Mouse (Mus musculus): Measurements from ENCODE around the gene U2surp.

Gene U2surp

DNA sequence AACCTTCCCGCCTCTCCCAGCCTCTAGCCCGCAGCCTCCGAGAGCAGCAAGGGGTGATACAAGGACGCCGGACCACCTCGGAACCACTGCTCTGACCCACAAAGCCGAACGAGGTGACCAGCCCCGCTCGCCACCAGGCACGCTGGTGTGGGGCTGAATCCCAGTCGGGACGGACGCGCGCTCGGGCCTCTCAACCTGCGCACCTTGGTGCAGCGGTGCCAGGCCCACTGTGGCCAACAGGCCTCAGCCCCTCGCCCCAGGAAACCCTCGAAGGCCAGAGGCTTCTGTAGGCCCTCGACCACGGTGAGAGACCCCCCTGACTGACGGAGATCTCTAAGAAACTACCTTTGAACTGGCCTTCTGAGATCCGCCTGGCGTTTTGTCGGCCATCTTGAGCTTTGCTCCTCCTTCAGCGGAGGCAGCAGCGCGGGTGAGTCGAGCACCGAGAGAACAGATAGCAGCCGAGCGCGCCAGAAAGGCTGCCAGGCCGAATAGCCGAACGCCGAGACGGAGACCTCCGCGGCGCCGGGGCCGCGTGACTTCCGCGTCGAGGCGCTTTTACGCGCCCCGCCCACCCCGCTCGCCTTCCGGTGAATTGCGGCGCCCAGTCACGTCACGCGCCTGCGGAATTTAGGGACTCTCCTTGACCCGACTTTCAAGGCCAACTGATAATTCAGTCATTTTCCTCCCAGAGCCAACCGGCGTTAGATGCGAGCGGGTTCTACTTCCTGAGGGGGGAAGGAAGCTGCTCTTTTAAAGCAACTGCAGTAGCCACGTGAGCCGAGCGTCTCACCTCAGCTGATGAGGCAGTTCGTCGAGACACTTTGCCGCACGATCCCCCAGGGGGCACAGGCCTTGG, at the start of gene U2surp:
Gene U2surp, minus strand, starts transcription at position 525 of the 859 bp plus-strand sequence.
- DNase-seq (ENCODE audit: extremely low read depth, insufficient read length, low spot score): peak; percentile 99

DNA sequence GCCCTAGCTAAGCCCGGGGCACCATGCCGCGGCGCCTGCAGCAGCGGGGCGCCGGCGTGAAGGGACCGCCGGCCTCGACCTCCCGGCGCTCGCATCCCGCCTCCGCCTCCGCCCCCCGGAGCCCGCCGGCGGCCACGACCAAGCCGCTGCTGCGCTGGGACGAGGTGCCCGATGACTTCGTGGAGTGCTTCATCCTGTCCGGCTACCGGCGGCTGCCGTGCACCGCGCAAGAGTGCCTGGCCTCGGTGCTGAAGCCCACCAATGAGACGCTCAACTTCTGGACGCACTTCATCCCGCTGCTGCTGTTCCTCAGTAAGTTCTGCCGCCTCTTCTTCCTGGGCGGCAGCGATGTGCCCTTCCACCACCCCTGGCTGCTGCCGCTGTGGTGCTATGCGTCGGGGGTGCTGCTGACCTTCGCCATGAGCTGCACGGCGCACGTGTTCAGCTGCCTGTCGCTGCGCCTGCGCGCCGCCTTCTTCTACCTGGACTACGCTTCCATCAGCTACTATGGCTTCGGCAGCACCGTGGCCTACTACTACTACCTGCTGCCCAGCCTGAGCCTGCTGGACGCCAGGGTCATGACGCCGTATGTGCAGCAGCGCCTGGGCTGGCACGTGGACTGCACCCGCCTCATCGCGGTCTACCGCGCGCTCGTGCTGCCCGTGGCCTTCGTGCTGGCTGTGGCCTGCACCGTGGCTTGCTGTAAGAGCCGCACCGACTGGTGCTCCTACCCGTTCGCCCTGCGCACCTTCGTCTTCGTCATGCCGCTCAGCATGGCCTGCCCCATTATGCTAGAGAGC, 48.3 kb upstream of the U2surp start:
- no peak for DNase-seq (ENCODE audit: extremely low read depth, insufficient read length, low spot score)

DNA sequence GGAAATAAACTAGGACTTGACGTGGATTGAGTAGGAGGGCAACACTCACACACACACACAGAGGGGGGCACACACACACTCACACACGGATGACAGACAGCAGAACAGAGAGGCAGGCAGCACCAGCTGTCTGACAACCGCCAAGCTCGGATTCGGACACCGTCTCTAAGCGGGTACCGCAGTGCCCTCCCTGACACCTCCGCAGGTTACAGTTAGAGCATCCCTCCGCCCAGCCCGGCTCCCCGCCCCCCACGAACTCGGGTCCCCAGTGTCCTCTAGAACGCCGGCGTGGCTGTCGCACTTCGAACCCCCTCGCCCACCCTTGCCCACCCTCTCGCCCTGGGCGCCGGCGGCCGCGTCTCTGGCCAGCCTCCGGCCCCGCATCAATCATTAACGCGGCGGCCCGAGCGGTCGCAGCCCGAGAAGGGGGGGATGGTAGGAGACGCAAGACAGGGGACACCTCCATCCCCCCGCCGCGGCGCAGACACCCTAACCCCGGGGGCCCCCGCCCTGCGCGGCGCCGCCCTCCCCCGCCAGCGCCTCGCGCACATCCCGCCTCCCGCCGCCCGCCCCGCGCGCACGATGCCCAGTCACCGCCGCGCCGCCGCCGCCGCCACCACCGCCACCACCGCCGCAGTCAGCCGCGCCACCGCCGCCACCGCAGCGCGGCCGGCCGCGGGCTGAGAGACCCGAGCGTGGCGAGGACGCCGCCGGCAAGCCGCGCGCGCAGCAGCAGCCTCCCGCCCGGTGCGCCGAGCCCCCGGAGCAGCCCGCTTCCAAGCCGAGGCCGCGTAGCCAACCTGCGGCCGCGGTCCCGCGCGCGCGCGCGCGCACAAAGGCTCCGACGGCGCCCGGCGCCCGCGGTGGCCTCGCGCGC, 47.5 kb upstream of the U2surp start, which contains the start of gene Paqr9:
Gene Paqr9, plus strand, starts transcription at position 599 of the 877 bp plus-strand sequence.
- DNase-seq (ENCODE audit: extremely low read depth, insufficient read length, low spot score): no peak

DNA sequence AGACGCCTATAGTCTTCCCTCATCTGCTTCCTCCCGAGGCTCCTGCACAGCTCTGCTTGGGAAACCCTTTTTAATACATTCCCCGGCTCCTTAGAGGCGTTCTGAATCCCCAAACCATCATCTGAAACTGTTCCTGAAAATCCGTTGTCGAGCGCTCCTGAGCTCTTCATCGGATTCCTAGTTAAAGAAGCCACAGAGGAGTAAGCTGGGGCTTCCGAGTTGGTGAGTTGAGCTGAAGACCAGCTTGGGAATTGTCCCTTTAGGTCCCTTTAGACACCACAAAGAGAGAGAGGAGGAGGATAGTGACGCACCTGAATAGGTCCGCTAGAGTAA, 46.9 kb upstream of the U2surp start:
- no peak for DNase-seq (ENCODE audit: extremely low read depth, insufficient read length, low spot score)

DNA sequence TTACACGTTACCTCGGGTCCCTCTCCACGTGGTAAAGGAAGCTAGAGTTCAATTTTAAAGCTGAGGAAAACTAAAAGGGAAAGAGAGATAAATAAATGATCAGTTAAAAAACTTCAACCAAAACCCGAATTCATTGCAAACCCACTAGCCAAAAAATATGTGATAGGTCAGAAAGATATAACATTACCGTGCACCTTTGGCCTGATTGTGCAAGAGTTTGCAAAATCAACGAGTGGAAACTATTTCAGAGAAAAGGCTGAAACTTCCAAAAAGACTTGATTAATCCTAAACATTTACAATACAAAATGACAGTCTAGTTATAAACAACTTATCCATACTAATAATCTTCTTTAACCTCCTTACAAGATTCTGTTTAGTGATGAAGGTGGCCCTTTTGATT, 45.9 kb upstream of the U2surp start:
- DNase-seq (ENCODE audit: extremely low read depth, insufficient read length, low spot score): no peak

DNA sequence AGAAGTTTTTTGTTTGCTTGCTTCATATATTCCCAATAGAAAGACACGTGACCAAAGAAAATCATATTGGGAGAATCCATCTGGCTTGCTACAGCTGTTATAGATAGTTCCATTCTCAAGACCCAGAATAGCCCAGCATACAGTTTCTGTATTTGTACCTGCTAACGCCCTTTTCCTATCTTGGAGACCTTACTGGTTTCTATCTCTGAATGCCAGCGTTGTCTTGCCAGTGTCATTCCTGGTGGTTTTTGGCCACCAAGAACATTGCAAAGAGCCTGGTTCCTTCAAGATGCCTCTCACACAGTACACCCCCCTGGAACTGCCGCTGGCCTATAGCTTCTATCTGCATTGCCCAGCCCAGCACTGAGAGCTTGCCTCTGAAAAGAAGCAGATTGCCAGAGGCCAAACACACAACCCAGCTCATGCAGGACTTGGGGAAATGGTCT, 44.3 kb upstream of the U2surp start:
- DNase-seq (ENCODE audit: extremely low read depth, insufficient read length, low spot score): no peak

DNA sequence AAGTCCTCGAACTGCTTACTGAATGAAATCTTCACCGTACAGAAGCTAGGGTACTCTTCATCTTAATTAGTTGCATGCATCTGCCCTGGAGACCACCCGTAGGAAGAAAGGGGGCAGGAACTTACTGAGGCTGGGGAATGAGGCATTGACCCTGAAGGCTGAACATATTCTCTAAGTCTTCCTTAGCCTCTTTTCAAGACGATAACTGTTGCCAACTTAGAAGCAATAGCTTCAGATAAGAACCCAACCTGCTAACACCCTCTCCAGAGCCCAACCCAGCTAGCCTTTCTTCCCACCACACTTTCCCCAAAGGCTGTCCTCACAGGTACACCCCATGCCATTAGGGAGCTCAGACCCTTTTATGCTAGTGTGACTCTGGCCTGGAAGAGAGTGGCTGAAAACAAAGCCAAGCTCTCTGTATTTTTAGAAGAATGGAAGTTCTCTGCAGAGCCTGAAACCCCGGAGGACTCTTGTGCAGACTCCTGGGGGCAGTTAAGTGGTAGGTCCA, 43.5 kb upstream of the U2surp start:
- DNase-seq (ENCODE audit: extremely low read depth, insufficient read length, low spot score): no peak

DNA sequence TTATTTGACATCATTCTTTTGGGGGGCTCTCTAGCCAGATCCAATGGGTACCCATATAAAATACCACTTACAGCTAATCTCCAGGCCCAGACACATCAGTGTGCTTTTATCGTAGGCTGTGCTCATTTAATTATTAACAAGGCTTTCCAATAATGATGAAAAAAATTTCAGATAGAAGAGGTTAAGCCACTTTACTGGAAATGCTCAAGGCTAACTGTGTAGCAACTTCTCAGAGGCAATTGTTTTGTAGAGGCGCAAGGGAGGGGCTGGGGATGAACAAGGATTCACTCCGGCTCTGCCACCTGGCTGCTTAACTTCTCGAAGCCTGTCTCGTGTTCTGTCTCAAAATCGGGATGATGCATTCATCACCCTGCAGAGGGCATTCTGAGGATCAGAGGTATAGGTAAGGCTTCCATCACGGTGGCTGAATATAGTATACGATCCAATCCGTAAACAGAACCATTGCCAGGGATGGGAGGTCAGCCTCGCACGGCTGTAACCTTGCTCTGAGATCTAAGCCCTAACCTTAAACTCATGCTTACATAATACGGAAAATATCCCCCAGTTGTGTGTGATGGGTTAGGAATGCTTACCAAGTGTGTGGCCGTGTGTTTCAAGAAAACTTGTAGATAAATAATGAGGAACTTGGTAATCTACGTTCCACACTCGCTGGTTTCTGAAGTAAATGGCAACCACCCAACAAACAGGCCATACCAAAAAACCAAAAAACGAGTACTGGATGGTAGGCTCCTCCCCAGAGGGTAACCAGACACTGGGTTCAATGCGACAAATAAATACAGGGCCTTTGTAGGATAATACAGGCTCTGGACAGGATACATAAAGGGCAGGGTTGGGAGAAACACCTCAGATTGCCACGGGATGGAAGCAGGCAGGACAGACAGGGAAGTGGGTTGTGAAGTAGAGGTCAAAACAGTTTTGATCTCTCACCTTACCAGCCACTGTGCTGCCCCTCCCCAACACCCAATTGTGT, 42.7 kb upstream of the U2surp start:
- DNase-seq (ENCODE audit: extremely low read depth, insufficient read length, low spot score): no peak

DNA sequence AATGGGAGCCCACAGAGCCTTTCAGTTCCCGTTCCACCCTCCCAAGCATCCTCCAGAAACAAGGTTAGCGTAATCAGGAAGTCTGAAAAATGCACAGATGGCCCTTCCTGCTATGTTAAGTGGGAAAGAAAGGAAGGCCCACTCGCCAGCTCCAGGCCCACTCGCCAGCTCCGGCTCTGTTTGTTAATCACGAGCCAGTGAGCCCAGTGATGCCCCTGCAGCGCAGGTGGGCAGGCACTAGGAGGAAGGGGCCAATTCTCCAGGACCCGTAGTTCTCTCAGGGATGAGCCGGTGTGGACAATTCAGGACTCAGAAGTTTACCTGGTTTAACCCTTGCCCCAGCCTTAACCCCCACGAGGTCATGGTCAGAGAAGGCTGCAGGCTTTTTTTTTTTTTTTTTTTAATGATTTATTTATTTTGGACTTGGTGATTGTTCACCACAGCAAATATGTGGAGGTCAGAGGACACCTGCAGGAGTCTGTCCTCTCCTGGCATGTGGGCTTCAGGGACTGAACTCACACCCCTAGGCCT, 40.4 kb upstream of the U2surp start:
- no peak for DNase-seq (ENCODE audit: extremely low read depth, insufficient read length, low spot score)

DNA sequence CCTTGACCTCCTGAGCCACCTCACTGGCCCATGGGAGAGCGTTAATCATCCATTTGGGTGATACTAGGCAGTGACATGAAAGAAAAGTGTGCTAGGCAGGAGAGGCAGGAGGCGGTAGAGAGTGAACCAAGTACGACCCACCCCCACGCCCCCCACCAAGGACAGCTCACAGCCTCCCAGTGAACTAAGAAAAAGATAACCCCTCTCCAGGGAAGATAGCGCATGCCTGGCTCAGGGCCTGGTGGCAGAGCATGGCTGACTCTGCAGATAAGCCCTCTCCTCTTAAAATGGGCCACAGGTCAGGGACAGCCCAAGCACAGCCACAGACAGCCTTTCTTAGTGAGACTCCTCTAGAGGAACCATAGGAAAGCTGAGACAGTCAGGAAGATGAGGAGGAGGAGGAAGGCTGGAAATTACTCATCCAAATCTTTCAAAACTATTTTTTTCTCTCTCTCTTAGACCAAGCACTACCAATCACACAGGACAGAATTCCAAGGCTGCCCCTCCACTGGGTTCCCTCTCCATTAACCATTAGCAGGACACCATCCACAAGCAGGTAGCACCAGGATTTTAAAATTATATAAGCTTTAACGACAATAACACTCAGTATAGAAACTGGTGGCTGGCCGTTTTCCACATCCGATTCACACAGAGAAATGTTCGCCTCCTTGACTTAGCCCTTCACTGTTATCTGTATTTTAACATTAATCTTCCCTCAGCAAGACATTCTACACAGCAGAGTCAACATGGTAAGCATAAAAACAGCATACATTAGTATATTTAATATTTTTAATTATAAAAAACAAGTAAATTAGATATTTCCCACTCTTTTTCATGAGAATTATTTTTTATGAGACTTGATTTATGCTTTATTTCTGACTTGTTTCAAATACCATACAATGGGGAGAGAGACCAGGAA, 39.3 kb upstream of the U2surp start:
- no peak for DNase-seq (ENCODE audit: extremely low read depth, insufficient read length, low spot score)

DNA sequence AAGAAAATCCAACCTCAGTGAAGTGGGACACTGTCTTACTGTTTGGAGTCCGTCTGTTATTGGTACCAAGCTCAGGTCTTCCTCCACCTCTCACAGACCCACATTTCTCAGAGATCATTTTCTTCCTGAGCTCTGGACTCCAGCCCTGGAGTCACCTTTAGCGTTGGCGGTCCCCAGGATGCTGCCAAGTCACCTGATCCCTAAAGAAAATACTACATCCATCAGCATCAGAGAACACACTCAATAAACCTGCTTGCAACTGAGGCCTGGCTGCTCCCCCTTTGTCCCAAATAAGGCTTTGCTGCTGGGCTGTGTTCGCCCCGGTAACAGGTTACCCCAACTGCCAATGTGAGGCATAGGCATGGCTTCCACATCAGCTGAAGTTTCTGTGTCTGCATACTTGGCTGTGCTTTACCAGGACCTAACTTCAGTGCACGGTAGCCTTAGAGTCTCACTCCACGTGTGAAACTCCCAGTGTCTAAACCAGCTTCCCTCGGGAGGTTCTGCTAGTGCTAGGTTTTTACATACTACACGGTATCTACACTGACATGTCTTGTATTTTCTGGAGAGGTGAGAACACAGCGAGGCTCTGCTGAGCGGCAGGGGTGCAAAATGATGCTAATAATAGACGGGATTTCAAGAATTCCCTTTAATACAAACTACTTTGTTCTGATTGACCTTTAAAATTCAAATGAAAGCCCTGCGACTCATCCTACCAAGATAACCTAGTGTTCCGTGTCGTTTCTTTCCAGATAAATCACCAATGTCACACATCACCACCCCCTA, 38.0 kb upstream of the U2surp start:
- no peak for DNase-seq (ENCODE audit: extremely low read depth, insufficient read length, low spot score)

DNA sequence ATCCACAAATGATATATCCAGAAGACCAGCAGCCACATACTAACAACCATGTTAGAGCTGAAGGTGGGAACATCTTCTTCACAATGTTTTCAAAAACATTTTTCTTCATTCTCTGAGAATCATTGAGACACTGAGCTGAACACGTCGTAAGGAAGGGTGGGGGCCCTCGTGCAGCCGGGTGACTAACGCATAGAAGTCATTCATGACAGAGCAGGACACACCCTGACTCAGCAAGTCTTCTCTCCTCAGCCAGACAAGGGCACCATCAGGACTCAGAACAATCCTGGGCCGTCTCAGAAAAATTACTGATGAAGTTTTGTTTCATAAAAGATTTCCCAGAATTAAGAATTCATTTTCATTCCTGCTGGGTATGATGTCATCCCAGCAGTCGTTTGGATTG, 34.9 kb upstream of the U2surp start:
- no peak for DNase-seq (ENCODE audit: extremely low read depth, insufficient read length, low spot score)

DNA sequence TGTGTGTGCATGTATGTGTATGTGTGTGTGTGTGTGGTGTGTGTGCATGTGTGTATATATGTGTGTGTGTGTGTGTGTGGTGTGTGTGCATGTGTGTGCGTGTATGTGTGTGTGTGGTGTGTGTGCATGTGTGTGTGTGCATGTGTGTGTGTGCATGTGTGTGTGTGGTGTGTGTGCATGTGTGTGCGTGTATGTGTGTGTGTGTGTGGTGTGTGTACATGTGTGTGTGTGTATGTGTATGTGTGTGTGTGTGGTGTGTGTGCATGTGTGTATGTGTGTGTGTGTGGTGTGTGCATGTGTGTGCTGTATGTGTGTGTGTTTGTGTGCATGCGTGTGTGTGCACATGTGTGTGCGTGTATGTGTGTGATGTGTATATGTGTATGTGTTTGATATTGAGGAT, 32.8 kb upstream of the U2surp start:
- DNase-seq (ENCODE audit: extremely low read depth, insufficient read length, low spot score): no peak

DNA sequence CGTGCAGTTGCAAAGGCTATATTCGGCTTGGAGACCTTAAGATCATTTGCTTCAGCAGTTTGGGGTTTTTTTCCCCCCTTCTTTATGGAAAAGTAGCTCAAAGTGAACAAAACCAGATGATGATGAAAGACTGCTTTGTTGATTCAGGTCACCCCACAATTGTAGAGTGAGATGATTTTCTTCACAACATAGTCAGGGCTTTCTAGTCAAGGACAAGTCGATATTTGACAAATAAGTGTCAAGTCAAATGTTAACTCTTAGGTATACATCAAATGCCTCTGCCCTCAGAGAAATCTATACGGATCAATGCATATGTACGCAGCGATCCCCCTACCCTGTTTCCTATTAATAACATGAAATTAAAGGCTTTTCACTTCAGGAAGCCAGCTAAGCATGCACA, 30.7 kb upstream of the U2surp start:
- no peak for DNase-seq (ENCODE audit: extremely low read depth, insufficient read length, low spot score)

DNA sequence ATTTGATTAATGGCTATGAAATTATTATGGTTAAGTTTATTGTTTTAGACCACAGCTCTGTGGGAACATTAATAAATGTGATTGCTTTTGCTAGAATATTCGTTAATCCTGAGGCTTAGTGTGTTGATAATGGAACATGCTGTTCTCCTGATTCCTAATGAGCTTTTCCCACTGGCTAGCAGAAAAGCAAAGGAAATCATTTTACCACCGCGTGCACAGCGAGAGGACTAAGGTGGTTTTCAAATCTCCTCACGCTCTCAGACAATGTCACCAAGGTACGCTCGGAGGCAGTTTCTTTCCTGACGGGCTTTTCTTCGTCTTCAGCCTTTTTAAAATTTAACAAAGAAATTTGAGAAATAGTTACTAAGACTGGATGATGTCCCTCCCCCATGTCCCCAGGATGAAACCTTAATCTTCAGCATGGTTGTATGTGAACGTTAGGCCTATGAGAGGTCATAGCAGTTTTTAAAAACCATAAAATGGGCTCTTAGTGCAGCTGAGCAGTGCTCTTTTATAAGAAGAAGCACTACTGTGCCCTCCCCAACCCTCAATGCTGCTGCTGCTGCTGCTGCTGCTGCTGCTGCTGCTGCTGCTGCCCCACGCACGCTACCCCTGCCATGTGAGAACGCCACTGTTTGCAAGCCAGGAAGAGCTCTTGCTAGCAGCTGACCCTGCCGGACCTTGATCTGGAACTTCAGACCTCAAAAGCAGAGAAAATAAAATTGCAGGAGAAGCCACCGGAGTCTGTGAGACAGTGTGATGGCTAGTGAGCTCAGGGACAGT, 30.0 kb upstream of the U2surp start:
- DNase-seq (ENCODE audit: extremely low read depth, insufficient read length, low spot score): no peak

DNA sequence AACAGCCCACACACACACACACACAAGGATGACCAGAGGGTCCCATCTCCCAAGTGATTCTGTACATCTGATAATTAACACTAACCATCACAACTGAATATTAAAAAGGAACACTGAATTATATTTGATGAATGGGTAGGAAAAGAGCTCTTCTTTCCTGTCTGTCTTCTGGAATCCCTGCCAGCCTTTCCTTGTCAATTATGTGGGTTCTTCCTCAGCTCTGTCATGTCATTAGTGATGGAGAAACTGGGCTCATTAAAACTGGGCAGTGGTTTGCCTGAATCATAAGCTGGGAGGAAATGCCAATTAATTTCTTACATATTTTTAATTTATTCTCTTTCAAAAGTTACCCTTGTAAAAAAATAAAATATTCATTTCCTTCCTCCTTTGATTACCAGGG, 29.4 kb upstream of the U2surp start:
- no peak for DNase-seq (ENCODE audit: extremely low read depth, insufficient read length, low spot score)

DNA sequence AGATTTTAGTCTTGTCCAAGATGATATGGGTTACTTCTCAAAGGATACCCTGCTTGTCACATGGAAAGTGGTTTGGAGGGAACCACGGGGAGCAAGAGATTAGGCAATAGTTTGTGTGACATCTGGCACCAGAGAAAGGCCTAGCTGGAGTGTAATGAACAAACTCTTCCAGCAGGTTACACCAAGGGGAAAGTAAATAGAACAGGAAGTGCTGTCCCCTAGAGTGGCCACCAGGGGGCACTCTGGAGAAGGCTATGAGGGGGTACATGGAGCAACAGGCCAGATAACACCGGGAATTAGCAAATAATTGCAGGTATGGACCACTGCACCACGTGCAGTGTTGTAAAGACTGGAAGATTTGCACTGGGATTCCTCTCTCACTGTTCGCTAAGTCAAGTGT, 28.7 kb upstream of the U2surp start:
- DNase-seq (ENCODE audit: extremely low read depth, insufficient read length, low spot score): no peak
